Mouse (Mus musculus) cortical plate, adult 2 months (tissue): Measurements from ENCODE around the gene Tmprss11d.

ENCODE experiments used
- CTCF ChIP-seq: fragments of 200-500 bp; IDR thresholded peaks from 2 replicates; pipeline ENCODE4 v1.5.1; 2011; ENCODE audit warnings: mild to moderate bottlenecking, control low read depth, low read length; ENCODE audit not compliant: insufficient read depth; ENCODE audit errors: extremely low read depth
- POLR2A ChIP-seq: fragments of 200-500 bp; IDR thresholded peaks from 2 replicates; pipeline ENCODE4 v1.6.1; 2011; ENCODE audit warnings: mild to moderate bottlenecking, low read length, control low read depth; ENCODE audit not compliant: insufficient read depth; ENCODE audit errors: extremely low read depth

DNA sequence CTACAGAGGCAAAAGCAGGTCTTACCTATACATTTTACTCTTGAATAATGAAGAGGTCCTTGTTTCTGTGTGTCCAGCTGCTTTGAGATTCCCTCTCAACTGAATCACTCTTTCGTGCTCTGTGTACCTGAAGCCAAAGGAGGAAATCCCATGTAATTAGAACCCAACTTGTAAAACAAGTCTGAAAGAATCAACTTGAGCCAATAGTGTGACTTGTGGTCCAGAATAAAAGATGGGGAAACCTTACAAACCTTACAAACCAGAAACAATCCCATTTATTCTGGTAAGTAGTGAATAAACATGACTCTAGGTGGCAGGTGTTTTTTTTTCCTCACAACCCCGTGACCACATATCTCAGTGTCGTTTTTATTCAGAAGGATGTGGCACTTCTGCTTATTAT lies at the start of gene Tmprss11d:
- no peak for TF ChIP-seq CTCF
- no peak for TF ChIP-seq POLR2A
